Mouse (Mus musculus) duodenum, adult 2 months (tissue): Measurements from ENCODE around the gene Nipal1. TPM values are rescaled to one million over a fixed set of nuclear protein-coding genes. Genes with fewer than 3 reads are reported as not detected.

Experiments used
- polyA plus RNA-seq: library from polyadenylated mRNA; depleted of rRNA; stranded (reverse); fragments of >200 nt; gene quantifications from 2 replicates; pipeline ENCODE4 v1.2.3, GENCODE M21; 2012; ENCODE audit warnings: low replicate concordance; rRNA removed

Nipal1 gene
- 1.9 and 2.0 TPM in 2 replicates for polyA plus RNA-seq

GRCm38 (mm10) chr5:72647418-72647907 lies at the start of gene Nipal1:
TSS of gene Nipal1 (plus strand) at chr5:72647795.

GRCm38 (mm10) chr5:72644175-72644574 lies 3.4 kb upstream of the Nipal1 start, which contains the start of gene Cnga1:
TSS of gene Cnga1 (minus strand) at chr5:72644275.

Other genes with a start within 250 kb of the Nipal1 start
- not detected in 2 replicates for gene Corin, start 143.3 kb upstream of the Nipal1 start, polyA plus RNA-seq
- 3.3 and 3.7 TPM in 2 replicates for gene Nfxl1, start 88.1 kb upstream of the Nipal1 start, polyA plus RNA-seq
- not detected in 2 replicates for gene Zar1, start 66.5 kb upstream of the Nipal1 start, polyA plus RNA-seq
- gene Gm5868, start 60.2 kb upstream of the Nipal1 start, polyA plus RNA-seq, result 0.31 TPM in 1 of 2 replicates, not detected in the other
- gene Cnga1, start 3.5 kb upstream of the Nipal1 start, polyA plus RNA-seq, result not detected in 2 replicates
- gene Txk, start 105.0 kb downstream of the Nipal1 start, polyA plus RNA-seq, result 0.14 and 0.15 TPM in 2 replicates
- gene Tec, start 220.7 kb downstream of the Nipal1 start, polyA plus RNA-seq, result 1.4 and 3.3 TPM in 2 replicates